Mouse (Mus musculus): ENCODE data around the gene Gkn2.

The Gkn2 gene

GRCm38 (mm10) chr6:87399886-87400566 lies 26.9 kb downstream of the Gkn2 start:
- no peak for DNase-seq

- DNase-seq: no peak
Measured at GRCm38 (mm10) chr6:87401456-87401855, 28.3 kb downstream of the Gkn2 start.

GRCm38 (mm10) chr6:87412011-87412410 lies 38.9 kb downstream of the Gkn2 start:
- DNase-seq: no peak

- DNase-seq: no peak
Measured at GRCm38 (mm10) chr6:87422304-87422703, 49.1 kb downstream of the Gkn2 start.

GRCm38 (mm10) chr6:87424037-87424816 lies 51.1 kb downstream of the Gkn2 start:
- DNase-seq: no peak

GRCm38 (mm10) chr6:87426954-87427353 lies 53.8 kb downstream of the Gkn2 start:
- DNase-seq: no peak

GRCm38 (mm10) chr6:87427616-87428015 lies 54.5 kb downstream of the Gkn2 start:
- DNase-seq: peak; percentile 49

GRCm38 (mm10) chr6:87428487-87429044 lies 55.4 kb downstream of the Gkn2 start, which contains the start of gene Bmp10:
Bmp10 (plus strand) TSS chr6:87428994.
- no peak for DNase-seq

Data from retina, postnatal 1 day (tissue).